Mouse (Mus musculus): ENCODE measurements around the gene Snrnp48.

Gene Snrnp48

DNA sequence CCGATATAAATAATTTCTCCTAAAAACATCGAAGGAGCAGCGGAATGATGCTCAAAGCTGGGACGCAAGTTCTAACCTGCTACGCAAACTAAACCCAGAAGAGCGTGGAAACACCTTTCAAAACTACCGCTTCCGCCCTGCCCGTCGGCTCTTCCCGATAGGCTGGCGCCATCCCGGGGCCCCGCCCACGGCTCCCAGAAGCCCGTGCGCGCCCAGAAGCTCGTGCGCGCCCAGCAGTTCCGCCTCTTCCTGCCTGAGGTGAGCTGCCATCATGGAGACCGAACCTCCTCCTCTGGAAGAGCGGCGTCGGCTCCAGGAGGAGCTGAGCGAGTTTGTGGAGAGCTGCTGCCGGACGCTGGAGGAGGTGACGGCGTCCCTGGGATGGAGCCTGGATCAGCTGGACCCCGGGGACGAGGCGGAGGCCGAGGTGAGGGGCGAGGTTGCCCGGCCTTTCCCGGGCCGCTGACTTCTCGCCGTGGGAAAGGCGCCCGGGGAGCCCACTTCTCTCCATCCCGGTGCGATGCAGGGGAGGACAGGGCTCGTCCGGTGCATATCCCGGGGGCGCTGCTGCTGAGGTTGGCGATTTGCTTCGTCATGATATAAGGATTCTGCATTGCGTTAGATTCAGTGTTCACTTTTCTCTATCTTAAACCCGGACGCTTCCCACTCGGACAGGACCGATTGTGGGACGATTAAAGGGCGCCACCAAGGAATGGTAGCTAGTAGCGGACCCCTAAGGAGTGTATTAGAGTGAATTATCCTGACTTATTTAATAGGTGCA is at the start of gene Snrnp48:
TSS of gene Snrnp48 (plus strand) at position 237 of the 781 bp plus-strand sequence.
- peak; percentile 74 to 92 for DNase-seq (ENCODE audit: low spot score in 2 of 2)

- DNase-seq (ENCODE audit: low spot score in 2 of 2): no peak
These were observed 49.2 kb upstream of the Snrnp48 start for GRCm38 (mm10) chr13:38155523-38155922.

DNA sequence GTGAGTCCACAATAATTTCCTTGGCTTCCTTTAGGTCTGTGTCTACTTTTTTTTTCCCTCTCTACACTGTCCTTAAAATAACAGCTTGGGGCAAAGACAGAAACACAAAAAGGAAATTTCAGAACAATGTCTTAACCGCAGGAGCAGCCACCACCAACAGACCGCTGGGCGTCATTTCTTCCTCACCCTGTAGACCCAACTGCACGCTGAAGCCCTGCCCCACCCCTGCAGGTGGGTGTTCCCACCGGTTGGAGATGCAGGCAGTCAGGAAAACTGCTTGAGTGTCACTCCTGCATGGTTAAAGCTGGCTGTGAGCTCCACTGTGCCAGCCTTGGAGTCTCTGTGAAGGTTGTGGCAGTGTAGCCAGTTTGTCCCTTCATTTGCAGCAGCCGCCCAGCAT is 47.1 kb upstream of the Snrnp48 start:
- DNase-seq (ENCODE audit: low spot score in 2 of 2): no peak

- DNase-seq (ENCODE audit: low spot score in 2 of 2): no peak
These were observed 42.7 kb upstream of the Snrnp48 start for GRCm38 (mm10) chr13:38162002-38162401.

DNA sequence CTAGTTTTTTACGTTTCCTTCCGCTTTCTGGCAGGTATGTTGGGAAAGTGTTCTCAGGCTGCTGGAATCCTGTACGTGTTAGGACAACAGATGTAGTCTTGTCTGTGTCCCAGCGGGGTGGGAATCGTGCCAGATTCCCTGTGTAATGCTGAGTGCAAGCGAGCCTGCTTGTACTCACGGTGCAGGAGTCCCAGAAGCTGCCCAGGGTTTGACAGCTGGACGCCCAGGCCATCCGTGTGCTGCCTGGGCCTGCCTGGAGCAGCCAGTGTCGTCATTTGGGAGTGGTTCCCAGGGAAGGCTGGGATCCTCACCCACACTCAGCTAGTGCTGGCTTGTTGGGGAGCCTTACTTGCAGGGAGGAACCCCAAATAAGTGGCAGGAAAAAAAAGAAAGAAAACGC is 42.1 kb upstream of the Snrnp48 start:
- no peak for DNase-seq (ENCODE audit: low spot score in 2 of 2)

- DNase-seq (ENCODE audit: low spot score in 2 of 2): no peak
These were observed 39.8 kb upstream of the Snrnp48 start for GRCm38 (mm10) chr13:38164932-38165331.

DNA sequence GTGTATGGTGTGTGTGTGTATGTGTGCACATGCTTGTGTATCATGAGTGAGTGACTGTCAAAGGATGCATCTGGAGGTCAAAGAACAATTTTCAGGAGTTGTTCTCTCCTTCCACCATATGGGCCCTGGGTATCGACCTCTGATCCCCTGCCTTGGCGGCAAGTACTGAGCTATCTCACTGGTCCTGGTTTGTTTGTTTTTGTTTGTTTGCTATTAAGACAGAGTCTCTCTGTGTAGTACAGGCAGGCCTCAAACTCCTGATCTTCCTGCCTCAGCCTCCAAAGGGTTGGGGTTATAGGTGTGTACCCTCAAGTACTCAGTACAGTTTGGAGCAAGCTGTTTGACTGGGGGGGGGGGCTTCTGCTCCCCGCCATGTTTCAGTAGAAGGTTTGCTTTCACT is 37.7 kb upstream of the Snrnp48 start:
- no peak for DNase-seq (ENCODE audit: low spot score in 2 of 2)

DNA sequence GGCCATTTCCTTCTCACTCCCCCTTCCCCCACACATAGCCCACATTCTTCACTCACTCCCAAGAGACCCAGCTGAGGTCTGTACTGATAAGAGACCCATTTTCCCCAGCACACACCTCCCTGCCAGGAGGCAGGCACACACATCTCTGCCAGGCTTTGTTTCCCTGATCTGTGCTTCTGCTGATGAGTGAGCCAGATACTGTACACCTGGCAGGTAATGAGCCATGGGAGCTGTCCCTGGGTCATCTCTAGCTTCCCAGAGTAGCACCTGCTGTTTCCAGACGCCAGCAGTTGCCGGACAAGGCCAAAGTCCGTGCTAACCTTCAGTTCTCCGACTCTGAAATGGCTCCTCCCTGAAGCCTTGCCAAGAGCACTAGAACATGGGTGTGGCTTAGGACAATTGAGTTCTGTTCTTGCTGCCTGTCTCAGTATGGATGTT is 34.0 kb upstream of the Snrnp48 start:
- DNase-seq (ENCODE audit: low spot score in 2 of 2): no peak

GRCm38 (mm10) chr13:38193406-38193805 is 11.3 kb upstream of the Snrnp48 start:
- DNase-seq (ENCODE audit: low spot score in 2 of 2): no peak

- no peak for DNase-seq (ENCODE audit: low spot score in 2 of 2)
These were observed 3.3 kb upstream of the Snrnp48 start for GRCm38 (mm10) chr13:38201413-38201812.

DNA sequence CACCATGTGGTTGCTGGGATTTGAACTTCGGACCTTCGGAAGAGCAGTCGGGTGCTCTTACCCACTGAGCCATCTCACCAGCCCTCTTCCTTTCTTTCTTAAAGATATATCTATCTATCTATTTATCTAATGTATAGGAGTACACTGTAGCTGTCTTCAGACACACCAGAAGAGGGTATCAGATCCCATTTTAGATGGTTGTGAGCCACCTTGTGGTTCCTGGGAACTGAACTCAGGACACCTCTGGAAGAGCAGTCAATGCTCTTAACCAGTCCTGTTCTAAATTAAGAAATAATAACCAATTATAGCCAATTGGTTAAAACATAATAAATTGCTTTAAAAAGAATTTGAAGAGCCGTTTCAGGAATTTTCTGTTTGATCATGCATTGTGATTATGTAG is 567 bp upstream of the Snrnp48 start:
- DNase-seq (ENCODE audit: low spot score in 2 of 2): no peak

- no peak for DNase-seq (ENCODE audit: low spot score in 2 of 2)
These were observed 6.4 kb downstream of the Snrnp48 start for GRCm38 (mm10) chr13:38211122-38211521.

- no peak for DNase-seq (ENCODE audit: low spot score in 2 of 2)
These were observed 13.9 kb downstream of the Snrnp48 start for GRCm38 (mm10) chr13:38218686-38219085.

DNA sequence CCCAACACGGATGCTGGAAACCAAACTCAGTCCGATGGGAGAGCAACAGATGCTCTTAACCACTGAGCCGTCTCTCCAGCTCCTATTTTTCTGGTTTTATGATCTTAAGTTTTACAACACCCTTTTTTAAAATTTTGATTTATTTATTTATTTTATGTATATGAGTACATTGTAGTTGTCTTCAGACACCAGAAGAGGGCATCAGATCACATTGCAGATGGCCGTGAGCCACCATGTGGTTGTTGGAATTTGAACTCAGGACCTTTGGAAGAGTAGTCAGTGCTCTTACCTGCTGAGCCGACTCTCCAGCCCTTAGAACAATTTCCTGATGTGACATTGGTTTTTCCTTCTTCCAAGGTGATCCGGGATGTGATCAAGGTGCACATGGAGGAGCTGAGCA is 15.6 kb downstream of the Snrnp48 start:
- DNase-seq (ENCODE audit: low spot score in 2 of 2): no peak

GRCm38 (mm10) chr13:38230177-38230821 is 25.6 kb downstream of the Snrnp48 start:
- DNase-seq (ENCODE audit: low spot score in 2 of 2): no peak

DNA sequence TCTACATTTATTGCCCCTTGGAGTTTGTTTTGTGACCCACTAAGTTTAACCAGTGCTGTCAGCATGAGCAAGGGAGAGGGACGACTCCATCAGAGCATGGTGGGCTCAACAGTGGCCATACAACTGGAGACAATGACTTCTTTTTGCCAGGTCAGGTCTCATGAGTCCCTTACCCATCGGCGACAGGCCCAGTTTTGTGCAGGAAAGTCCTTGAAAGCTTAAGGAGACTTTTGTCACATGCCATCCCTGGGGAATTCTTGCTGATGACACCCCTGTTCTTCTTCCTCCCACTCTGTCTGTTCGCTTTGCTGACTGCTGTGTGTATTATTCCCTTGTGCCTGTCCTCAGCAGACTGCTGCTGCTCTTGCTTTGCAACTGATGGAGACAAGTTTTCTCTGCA is 27.7 kb downstream of the Snrnp48 start:
- DNase-seq (ENCODE audit: low spot score in 2 of 2): no peak

DNA sequence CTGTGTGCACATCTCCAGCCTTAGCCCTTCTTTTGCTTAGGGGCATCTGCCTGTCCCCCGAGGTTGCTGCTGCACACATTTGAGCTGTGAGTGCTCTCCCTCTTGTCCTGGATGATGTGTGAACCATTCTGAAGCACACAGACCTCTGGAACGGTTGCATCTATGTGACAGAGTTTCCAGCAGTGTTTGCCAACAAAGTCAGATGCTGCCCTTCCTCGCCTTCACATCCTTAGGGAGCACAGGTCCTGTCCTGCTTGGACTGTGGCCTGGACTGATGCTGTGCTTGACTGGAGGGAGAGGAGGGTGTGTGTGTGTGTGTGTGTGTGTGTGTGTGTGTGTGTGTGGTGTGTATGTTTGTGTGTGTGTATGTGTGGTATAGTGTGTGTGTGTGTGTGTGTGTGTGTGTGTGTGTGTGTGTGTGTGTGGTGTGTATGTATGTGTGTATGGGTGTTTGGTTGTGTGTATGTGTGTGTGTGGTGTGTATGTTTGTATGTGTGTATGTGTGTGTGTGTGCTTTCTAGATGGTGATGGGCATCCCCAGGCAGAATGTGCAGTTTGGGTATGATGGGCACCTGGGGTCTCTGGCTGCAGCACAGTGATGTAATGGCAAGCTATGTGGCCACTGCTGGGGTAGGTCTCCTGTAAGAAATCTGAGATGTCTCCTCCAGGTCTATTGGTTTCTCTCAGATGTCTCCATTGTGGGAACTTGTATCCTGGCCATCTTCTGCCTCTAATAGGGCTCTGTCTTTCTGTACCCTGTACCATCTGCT is 28.3 kb downstream of the Snrnp48 start:
- no peak for DNase-seq (ENCODE audit: low spot score in 2 of 2)

DNA sequence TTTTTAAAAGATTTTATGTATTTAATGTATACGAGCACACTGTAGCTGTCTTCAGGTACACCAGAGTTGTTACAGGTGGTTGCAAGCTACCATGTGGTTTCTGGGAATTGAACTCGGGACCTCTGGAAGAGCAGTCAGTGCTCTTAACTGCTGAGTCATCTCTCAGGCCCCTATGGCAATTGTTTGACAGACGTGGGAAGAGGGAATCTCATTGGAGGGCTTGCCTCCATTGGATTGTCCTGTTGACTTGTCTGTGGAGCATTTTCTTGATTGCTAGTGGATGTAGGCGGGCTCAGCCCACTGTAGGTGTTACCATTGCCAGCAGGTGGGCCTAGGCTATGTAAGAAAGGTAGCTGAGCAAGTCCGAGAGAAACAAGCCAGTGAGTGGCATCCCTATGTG is 29.9 kb downstream of the Snrnp48 start:
- DNase-seq (ENCODE audit: low spot score in 2 of 2): no peak

GRCm38 (mm10) chr13:38235370-38235769 is 30.6 kb downstream of the Snrnp48 start:
- peak in 1 of 2 experiments; percentile 19 for DNase-seq (ENCODE audit: low spot score in 2 of 2)

DNA sequence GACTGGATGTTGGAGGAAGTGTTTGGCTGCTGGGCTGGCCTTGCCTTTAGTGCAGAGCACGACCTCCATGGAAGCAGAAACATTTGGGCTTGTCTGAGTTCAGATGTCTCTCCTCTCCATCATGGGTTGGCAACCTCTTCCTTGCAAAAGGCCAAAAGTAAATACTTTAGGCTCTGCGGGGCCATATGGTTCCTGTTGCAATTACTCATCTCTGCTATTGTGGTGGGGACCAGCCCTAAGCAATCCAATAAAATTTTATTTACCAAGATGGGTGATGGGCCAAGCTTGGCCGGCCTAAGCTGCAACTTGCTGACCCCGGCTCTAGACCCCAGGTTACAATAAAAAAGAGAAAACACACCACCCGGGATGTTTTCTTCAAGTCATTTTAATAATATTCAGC is 43.4 kb downstream of the Snrnp48 start:
- DNase-seq (ENCODE audit: low spot score in 2 of 2): no peak

DNA sequence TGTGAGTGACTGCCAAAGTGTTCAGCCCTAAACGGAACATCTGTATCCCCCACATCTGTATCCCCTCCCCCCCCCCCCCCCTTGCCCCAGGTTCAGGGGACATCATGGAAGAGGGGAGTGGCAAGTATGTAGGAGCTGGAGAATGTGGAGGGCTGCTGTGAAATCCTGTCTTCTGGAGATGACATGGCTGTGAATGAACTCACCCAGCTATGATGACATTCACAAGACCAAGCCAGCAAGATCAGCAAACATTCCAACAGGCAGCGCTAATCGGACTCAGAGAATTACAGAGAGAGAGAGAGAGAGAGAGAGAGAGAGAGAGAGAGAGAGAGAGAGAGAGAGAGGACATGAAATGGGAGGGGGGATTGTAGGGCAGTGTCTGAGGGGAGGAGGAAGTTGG is 46.5 kb downstream of the Snrnp48 start:
- no peak for DNase-seq (ENCODE audit: low spot score in 2 of 2)

GRCm38 (mm10) chr13:38253696-38254095 is 49.0 kb downstream of the Snrnp48 start:
- no peak for DNase-seq (ENCODE audit: low spot score in 2 of 2)

- DNase-seq (ENCODE audit: low spot score in 2 of 2): no peak
These were observed 54.2 kb downstream of the Snrnp48 start for GRCm38 (mm10) chr13:38258901-38259300.
